Mouse (Mus musculus) left cerebral cortex, adult 2 months (tissue): ENCODE measurements around the gene Prdm12. TPM values are rescaled to one million over a fixed set of nuclear protein-coding genes. Genes with fewer than 3 reads are reported as not detected.
"Not testable (repeated sequence)": the region's sequence is repeated elsewhere in the genome, so short reads cannot be mapped to it uniquely, and the experiment has no call there.

ENCODE experiments used
- DNase-seq, 2 experiments: peaks; one replicate each; pipeline ENCODE4 v3.0.0; 2021 to 2022; ENCODE audit warnings: low spot score in 2 of 2, mixed read lengths in 1 of 2; ENCODE audit errors: extremely low spot score in 1 of 2
- H3K27ac ChIP-seq: fragments of 200-600 bp; 2 replicates; pipeline ENCODE4 v1.8.1; 2022
- H3K4me3 ChIP-seq: fragments of 200-600 bp; 2 replicates; pipeline ENCODE4 v1.8.1; 2022
- CTCF ChIP-seq: fragments of 200-600 bp; IDR thresholded peaks from 2 replicates; pipeline ENCODE4 v1.8.1; 2022; ENCODE audit warnings: antibody characterized with exemption, mild to moderate bottlenecking, moderate library complexity
- intact Hi-C: fragments of 180-260 bp; cut with DNase I; formaldehyde crosslinking; loops from one replicate; pipeline ENCODE4 v1.15.1; 2025
- total RNA-seq, 2 experiments: library from RNA; stranded (reverse); gene quantifications; 2 replicates each; pipeline ENCODE4 v1.2.3; 2021

The Prdm12 gene
- total RNA-seq, 2 experiments from 2014 or later = 0.14 to 0.72 TPM

- intact Hi-C loops = loop anchor here (1.0 kb wide), 1 partner anchor 81 kb away; no protein-coding TSS in a partner anchor
- Histone ChIP-seq H3K27ac (peak overlapping the region; percentile 77), H3K4me3 (peak overlapping the region; percentile 64)
- peak; percentile 75 to 77 for DNase-seq
- no peak for TF ChIP-seq CTCF
Measured at GRCm38 (mm10) chr2:31653971-31654853, 14.4 kb downstream of the Prdm12 start.

DNA sequence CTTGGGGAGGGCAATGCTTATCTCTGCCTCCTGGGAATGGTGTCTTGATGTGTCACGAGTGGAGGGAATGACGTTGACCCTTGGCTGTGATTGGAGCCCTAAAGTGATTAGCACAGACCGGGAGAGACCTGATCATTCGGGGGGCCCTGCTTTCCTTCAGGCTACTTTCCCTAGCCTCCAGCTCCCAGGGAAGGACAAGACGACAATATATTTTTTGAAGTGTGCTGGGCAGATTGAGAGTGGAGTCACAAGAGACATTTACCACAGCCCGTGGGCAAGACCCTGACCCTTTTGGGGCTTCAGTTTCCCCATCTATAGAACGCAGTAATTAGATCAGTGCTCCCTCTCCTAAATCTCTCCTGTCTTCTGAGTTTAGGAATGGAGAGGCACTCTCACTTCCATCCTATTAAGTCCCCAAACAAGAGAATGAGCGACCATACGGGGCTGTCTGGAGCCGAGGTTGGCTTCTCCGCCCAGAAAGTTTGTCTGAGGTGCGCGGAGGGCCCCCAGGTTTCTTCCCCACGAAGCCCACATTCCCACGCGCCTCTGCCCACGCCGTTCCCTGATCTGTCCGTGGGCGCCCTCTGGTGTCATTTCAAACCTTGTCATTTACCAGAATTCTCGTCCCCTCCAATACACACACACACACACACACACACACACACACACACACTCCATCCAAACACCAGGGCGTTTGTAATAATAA lies 15.2 kb downstream of the Prdm12 start:
- peak overlapping the region; percentile 64 for H3K4me3 ChIP-seq
- DNase-seq = peak; percentile 65 to 77
- peak; percentile 38 for TF ChIP-seq CTCF
- intact Hi-C loops = loop anchor here (1.0 kb wide), 2 partner anchors 82 to 172 kb away; no protein-coding TSS in a partner anchor
- peak overlapping the region; percentile 77 for H3K27ac ChIP-seq

- H3K4me3 ChIP-seq = no peak overlapping the region
Measured at GRCm38 (mm10) chr2:31656374-31656773, 16.5 kb downstream of the Prdm12 start.

GRCm38 (mm10) chr2:31662939-31663803 lies 23.3 kb downstream of the Prdm12 start:
- DNase-seq = no peak
- intact Hi-C loops = no loop called here
- no peak for TF ChIP-seq CTCF
- Histone ChIP-seq H3K4me3 (no peak overlapping the region), H3K27ac (no peak overlapping the region)

More at GRCm38 (mm10) chr2:31656374-31656773, 16.5 kb downstream of the Prdm12 start:
- no peak for DNase-seq
- no peak for TF ChIP-seq CTCF
- no peak overlapping the region for H3K27ac ChIP-seq
- intact Hi-C loops = no loop called here

GRCm38 (mm10) chr2:31663804-31664180 lies 24.0 kb downstream of the Prdm12 start:
- Histone ChIP-seq H3K27ac (no peak overlapping the region), H3K4me3 (no peak overlapping the region)
- no peak for DNase-seq
- TF ChIP-seq CTCF = no peak
- intact Hi-C loops = no loop called here

DNA sequence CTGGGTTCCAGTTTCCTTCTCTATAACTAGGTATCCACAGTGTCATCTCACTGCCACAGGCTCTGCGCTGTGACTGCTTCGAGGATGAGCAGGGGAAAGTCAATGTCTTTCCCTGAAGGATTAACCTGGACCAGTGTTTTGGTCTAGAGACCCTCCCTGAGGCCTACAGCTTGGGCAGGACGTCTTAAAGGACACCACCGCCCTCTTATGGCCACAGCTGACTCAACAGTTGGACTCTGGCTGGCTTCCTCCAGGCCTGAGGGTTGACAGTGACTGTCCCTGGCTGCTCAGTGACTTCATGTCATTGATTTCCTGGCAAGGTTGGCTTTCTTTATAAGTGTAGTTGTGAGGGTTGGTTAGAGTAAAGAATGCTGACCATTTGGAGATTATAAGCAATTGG lies 27.5 kb downstream of the Prdm12 start:
- peak; percentile 37 for TF ChIP-seq CTCF
- H3K4me3 ChIP-seq = no peak overlapping the region
- H3K27ac ChIP-seq = no peak overlapping the region
- intact Hi-C loops = no loop called here
- no peak for DNase-seq

DNA sequence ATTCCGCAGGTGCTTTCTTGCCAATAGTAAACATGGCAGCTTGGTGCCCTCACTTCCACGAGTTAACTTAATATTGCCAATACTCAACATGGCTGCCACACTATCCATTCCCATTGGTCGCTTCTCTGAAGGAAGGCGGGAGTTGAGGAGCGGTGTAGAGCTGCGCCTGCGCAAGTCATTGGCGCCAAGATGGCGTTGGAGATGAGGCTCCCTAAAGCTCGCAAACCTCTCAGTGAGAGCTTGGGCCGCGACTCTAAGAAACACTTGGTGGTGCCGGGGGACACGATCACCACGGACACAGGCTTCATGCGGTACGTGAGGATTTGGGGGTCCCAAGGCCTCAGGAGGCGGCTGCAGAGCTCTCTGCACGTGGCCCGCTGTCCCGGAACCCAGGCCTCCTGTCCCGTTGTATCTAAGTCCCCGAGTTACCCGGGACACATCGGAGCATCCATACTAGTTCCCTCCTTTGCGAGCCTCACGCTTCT lies 30.8 kb downstream of the Prdm12 start, which contains the start of gene Exosc2:
Gene Exosc2 (plus strand): TSS at position 165 of the 485 bp plus-strand sequence.
- H3K27ac ChIP-seq = peak within 1 kb of the TSS; percentile 44
- intact Hi-C loops = loop anchor here (5.0 kb wide), 1 partner anchor 307 kb away; no protein-coding TSS in a partner anchor
- H3K4me3 ChIP-seq = peak within 1 kb of the TSS; percentile 81
- DNase-seq = peak; percentile 82 to 90
- TF ChIP-seq CTCF = no peak

DNA sequence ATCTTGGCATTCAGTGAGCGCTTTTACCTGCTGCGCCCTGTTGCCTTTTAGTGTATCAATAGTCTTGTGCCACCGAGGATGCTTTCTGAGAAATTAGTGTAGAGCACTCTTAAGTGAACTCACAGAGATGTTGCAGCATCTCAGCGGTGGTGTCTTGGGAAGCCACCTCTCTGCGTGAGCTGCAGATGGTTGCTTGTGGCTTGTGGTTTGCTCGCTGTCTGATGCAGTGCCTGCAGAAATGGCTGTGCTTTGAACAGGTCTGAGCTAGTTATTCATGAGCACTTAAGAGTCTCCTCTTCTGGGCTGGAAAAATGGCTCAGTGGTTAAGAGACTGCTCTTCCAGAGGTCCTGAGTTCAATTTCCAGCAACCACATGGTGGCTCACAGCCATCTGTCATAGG lies 38.8 kb downstream of the Prdm12 start:
- intact Hi-C loops = no loop called here
- DNase-seq = no peak
- TF ChIP-seq CTCF = no peak; the same call in 1 of the 2 replicates
- no peak overlapping the region for H3K4me3 ChIP-seq
- H3K27ac ChIP-seq = no peak overlapping the region

DNA sequence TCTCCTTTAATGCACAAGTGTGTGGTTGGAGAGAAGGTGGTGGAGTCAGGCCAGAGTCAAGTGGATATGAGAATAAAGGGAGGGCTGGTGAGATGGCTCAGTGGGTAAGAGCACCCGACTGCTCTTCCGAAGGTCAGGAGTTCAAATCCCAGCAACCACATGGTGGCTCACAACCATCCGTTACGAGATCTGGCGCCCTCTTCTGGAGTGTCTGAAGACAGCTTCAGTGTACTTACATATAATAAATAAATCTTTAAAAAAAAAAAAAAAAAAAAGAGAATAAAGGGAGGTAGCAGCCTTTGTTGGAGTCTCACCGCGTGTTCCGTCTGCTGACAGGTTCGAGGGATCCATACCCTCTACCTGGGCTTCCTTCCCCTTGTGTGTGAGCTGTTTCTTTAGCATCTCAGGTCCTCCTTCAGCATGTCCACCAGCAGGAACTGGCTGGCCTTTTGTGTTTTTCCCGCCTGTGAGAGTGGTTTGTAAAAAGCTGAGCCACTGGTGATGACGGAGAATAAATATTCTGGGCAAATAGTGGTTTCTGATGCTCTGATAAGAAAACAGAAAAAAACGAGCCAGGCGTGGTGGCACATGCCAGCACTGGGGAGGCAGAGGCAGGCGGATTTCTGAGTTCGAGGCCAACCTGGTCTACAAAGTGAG lies 41.3 kb downstream of the Prdm12 start:
- not testable (repeated sequence) for H3K4me3 ChIP-seq, H3K27ac ChIP-seq, DNase-seq
- intact Hi-C loops = loop anchor here (5.0 kb wide), 1 partner anchor 206 kb away; the partner anchor contains the start of gene Lamc3
- TF ChIP-seq CTCF = peak; percentile 42

DNA sequence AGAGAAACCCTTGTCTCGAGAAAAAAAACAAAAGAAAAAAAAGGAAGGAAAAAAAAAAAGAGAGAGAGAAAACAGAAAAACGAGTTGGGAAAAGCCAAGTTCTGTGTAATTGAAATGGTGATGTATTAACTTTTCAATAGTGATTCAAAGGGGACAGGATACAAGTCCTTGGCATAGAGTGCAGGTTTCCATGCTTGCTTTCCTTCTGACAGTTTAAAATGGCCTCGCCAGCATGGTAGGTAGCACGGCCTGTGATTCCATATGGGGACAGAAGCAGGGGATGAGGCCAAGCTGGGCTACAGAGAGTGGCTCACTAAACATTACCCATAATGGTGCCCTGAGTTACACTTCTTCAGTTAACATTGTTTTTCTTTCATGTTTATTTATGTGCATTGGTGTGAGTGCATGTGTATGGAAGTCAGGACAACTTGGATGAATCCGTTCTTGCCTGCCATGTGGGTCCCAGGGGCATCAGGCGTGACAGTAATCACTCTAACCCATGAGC lies 41.9 kb downstream of the Prdm12 start:
- DNase-seq = no peak
- H3K4me3 ChIP-seq = no peak overlapping the region
- no peak overlapping the region for H3K27ac ChIP-seq
- intact Hi-C loops = loop anchor here (5.0 kb wide), 1 partner anchor 206 kb away; the partner anchor contains the start of gene Lamc3
- TF ChIP-seq CTCF = no peak
